Mouse (Mus musculus): Measurements from ENCODE around the gene Pacrg. TPM values are rescaled to one million over a fixed set of nuclear protein-coding genes. Genes with fewer than 3 reads are reported as not detected.

The Pacrg gene
- polyA plus RNA-seq, 1 experiment from 2014 or later: 2.2 TPM

GRCm38 (mm10) chr17:10567411-10567810 is 272.7 kb downstream of the Pacrg start:
- H3K36me3 ChIP-seq: no peaks in the 10 kb centered on the region
- H3K9me3 ChIP-seq: no peaks in the 10 kb centered on the region
- H3K4me2 ChIP-seq (replicated peaks): no peak overlapping the region
- H3K9ac ChIP-seq: no peak overlapping the region
- no peak overlapping the region for H3K4me3 ChIP-seq
- no peaks in the 10 kb centered on the region for H3K4me1 ChIP-seq
- 88% methylated on average over 3 of the region's 3 CpGs for WGBS
- no peak for ATAC-seq (ENCODE audit: insufficient number of reproducible peaks, insufficient read depth, low FRiP score, low TSS enrichment)
- H3K27ac ChIP-seq: no peak overlapping the region
- no peaks in the 10 kb centered on the region for H3K27me3 ChIP-seq

DNA sequence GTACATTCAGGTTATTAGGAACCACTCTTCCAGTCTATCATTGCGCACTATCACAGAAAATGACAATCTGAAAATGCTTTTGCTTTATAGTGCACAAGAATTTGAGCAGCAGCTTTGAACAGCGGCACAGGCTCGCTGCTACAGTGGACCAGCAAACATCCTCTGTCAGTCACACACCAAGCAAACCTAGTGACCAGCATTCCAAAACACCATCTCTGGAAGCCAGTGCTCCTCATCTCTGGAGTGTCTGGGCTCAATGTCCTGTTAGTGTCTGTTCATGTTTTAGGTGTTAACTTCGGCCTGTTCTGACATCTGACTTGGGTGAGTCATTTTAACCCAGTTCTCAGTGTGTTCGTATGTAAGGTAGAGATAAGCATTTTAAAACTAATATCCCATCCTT is 275.9 kb downstream of the Pacrg start:
- H3K27me3 ChIP-seq: no peaks in the 10 kb centered on the region
- H3K27ac ChIP-seq: no peak overlapping the region
- no peak overlapping the region for H3K4me2 ChIP-seq (replicated peaks)
- no peak overlapping the region for H3K9ac ChIP-seq
- WGBS: 92% methylated on average over 5 of the region's 5 CpGs
- ATAC-seq (ENCODE audit: insufficient number of reproducible peaks, insufficient read depth, low FRiP score, low TSS enrichment): no peak
- H3K4me1 ChIP-seq: no peaks in the 10 kb centered on the region
- no peaks in the 10 kb centered on the region for H3K36me3 ChIP-seq
- no peaks in the 10 kb centered on the region for H3K9me3 ChIP-seq
- H3K4me3 ChIP-seq: no peak overlapping the region

GRCm38 (mm10) chr17:10562871-10563270 is 277.2 kb downstream of the Pacrg start:
- WGBS: 88% methylated on average over 7 of the region's 7 CpGs
- Histone ChIP-seq H3K4me3 (no peak overlapping the region), H3K36me3 (no peaks in the 10 kb centered on the region), H3K9ac (no peak overlapping the region), H3K4me2 (replicated peaks) (no peak overlapping the region), H3K27me3 (no peaks in the 10 kb centered on the region), H3K27ac (no peak overlapping the region), H3K9me3 (no peaks in the 10 kb centered on the region), H3K4me1 (no peaks in the 10 kb centered on the region)
- no peak for ATAC-seq (ENCODE audit: insufficient number of reproducible peaks, insufficient read depth, low FRiP score, low TSS enrichment)

- Histone ChIP-seq H3K4me3 (no peak overlapping the region), H3K4me2 (replicated peaks) (no peak overlapping the region), H3K9ac (no peak overlapping the region), H3K9me3 (no peaks in the 10 kb centered on the region), H3K4me1 (no peaks in the 10 kb centered on the region), H3K36me3 (no peaks in the 10 kb centered on the region), H3K27me3 (no peaks in the 10 kb centered on the region), H3K27ac (no peak overlapping the region)
- no peak for ATAC-seq (ENCODE audit: insufficient number of reproducible peaks, insufficient read depth, low FRiP score, low TSS enrichment)
- 78% methylated on average over 3 of the region's 3 CpGs for WGBS
Observed at GRCm38 (mm10) chr17:10560053-10560452, 280.1 kb downstream of the Pacrg start.

DNA sequence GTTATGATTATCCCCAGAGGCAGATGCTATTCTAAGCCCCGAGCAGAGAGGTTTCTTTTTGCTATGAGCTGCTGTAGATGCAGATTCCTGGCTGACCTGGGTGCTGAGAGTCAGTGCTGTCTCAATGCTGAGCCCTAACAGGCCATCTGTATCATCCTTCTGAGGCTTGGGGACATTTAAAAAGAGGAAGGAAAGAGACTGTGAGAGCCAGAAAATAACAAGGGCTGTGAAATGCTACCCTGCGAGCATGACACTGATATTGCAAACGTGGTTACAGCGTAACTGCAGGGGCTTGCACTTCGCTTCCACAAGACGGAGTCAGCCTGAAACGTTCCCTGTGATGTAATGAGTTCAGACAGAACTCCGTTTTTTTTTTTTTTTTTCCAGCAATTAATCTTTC is 281.4 kb downstream of the Pacrg start:
- WGBS: 58% methylated on average over 8 of the region's 8 CpGs
- Histone ChIP-seq H3K9me3 (no peaks in the 10 kb centered on the region), H3K36me3 (no peaks in the 10 kb centered on the region)

GRCm38 (mm10) chr17:10552295-10553056 is 287.6 kb downstream of the Pacrg start:
- ATAC-seq (ENCODE audit: insufficient number of reproducible peaks, insufficient read depth, low FRiP score, low TSS enrichment): no peak

More for the DNA sequence above, 281.4 kb downstream of the Pacrg start:
- Histone ChIP-seq H3K27ac (no peak overlapping the region), H3K27me3 (no peaks in the 10 kb centered on the region), H3K4me3 (no peak overlapping the region), H3K9ac (no peak overlapping the region), H3K4me1 (no peaks in the 10 kb centered on the region), H3K4me2 (replicated peaks) (no peak overlapping the region)
- no peak for ATAC-seq (ENCODE audit: insufficient number of reproducible peaks, insufficient read depth, low FRiP score, low TSS enrichment)

DNA sequence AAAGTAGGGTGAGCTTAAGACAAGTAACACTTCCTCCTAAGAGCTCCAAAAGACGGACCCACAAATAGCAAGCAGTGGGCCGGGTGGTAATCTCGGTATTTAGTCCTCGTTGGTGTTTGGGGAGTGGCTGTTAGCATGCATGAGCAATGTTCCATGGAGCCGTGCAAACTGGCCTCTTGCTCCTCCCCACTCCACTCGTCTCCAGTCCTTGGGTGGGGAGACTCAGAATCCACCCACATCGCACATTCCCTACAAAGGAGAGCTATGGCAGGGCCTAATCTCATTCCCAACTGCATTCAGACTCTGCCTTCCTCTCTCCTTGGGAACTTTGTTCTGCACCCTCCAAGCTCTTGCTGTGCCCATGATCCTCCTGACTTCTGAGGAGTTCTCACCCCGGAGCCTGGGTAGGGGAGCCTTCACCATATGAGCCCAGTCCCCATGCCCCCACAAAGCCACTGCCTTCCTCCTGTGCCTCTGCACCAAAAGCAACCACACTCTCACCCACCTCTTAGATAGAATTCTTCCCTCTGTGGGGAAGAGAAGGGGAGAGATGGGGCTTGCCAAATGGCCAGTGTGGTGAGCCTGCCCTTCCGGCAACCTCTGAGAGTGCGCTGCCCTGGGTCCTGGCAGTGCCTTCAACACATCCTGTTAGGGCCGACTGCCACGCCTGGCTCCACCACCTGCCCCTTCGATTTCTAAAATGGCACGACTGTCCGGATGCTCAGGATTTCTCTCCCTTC is 289.2 kb downstream of the Pacrg start:
- Histone ChIP-seq H3K4me1 (no peaks in the 10 kb centered on the region), H3K27ac (no peak overlapping the region), H3K9me3 (no peaks in the 10 kb centered on the region), H3K4me2 (replicated peaks) (no peak overlapping the region), H3K27me3 (no peaks in the 10 kb centered on the region), H3K36me3 (no peaks in the 10 kb centered on the region), H3K9ac (no peak overlapping the region), H3K4me3 (no peak overlapping the region)
- no peak for ATAC-seq (ENCODE audit: insufficient number of reproducible peaks, insufficient read depth, low FRiP score, low TSS enrichment)
- 83% methylated on average over 15 of the region's 15 CpGs for WGBS

More at GRCm38 (mm10) chr17:10552295-10553056, 287.6 kb downstream of the Pacrg start:
- H3K36me3 ChIP-seq: no peaks in the 10 kb centered on the region
- no peak overlapping the region for H3K4me3 ChIP-seq
- H3K9ac ChIP-seq: no peak overlapping the region
- no peak overlapping the region for H3K27ac ChIP-seq
- WGBS: 90% methylated on average over 16 of the region's 16 CpGs
- H3K9me3 ChIP-seq: no peaks in the 10 kb centered on the region
- H3K4me2 ChIP-seq (replicated peaks): no peak overlapping the region
- H3K27me3 ChIP-seq: no peaks in the 10 kb centered on the region
- no peaks in the 10 kb centered on the region for H3K4me1 ChIP-seq

- no peaks in the 10 kb centered on the region for H3K9me3 ChIP-seq
- no peak for ATAC-seq (ENCODE audit: insufficient number of reproducible peaks, insufficient read depth, low FRiP score, low TSS enrichment)
- no peak overlapping the region for H3K27ac ChIP-seq
- no peaks in the 10 kb centered on the region for H3K4me1 ChIP-seq
- no peaks in the 10 kb centered on the region for H3K27me3 ChIP-seq
- WGBS: 67% methylated on average over 3 of the region's 3 CpGs
- no peak overlapping the region for H3K4me2 ChIP-seq (replicated peaks)
- H3K4me3 ChIP-seq: no peak overlapping the region
- H3K36me3 ChIP-seq: no peaks in the 10 kb centered on the region
- H3K9ac ChIP-seq: no peak overlapping the region
Observed at GRCm38 (mm10) chr17:10549825-10550224, 290.3 kb downstream of the Pacrg start.

- H3K27me3 ChIP-seq: no peaks in the 10 kb centered on the region
- no peaks in the 10 kb centered on the region for H3K36me3 ChIP-seq
- H3K27ac ChIP-seq: no peak overlapping the region
- H3K9me3 ChIP-seq: no peaks in the 10 kb centered on the region
- 94% methylated on average over 4 of the region's 4 CpGs for WGBS
- H3K4me2 ChIP-seq (replicated peaks): no peak overlapping the region
- ATAC-seq (ENCODE audit: insufficient number of reproducible peaks, insufficient read depth, low FRiP score, low TSS enrichment): no peak
- no peaks in the 10 kb centered on the region for H3K4me1 ChIP-seq
- H3K9ac ChIP-seq: no peak overlapping the region
- no peak overlapping the region for H3K4me3 ChIP-seq
Observed at GRCm38 (mm10) chr17:10548969-10549368, 291.1 kb downstream of the Pacrg start.

GRCm38 (mm10) chr17:10540772-10541171 is 299.3 kb downstream of the Pacrg start:
- WGBS: 87% methylated on average over 2 of the region's 2 CpGs
- Histone ChIP-seq H3K36me3 (no peaks in the 10 kb centered on the region), H3K4me3 (no peak overlapping the region), H3K4me2 (replicated peaks) (no peak overlapping the region), H3K9me3 (no peaks in the 10 kb centered on the region), H3K27me3 (no peaks in the 10 kb centered on the region), H3K27ac (no peak overlapping the region), H3K4me1 (no peaks in the 10 kb centered on the region), H3K9ac (no peak overlapping the region)
- no peak for ATAC-seq (ENCODE audit: insufficient number of reproducible peaks, insufficient read depth, low FRiP score, low TSS enrichment)

DNA sequence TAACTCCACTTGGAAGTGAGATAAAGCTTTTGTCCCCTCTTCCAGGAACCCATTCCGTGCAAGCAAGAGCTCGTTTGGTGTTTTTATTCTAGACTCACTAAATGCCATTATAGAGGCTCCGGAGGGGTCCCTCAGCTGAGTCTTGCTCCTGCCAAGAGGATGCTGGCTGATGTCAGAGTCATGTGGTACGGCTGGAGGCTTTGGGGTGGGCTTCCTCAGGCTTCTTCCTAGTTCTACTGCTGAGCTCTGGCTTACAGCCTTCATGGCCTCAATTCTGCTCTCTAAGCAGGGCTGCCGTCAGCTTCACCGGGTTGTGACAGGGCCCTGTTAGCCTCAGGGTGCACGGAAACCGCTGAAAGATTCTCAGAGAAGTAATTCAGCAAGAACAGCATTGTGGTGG is 305.9 kb downstream of the Pacrg start:
- H3K27ac ChIP-seq: no peak overlapping the region
- no peaks in the 10 kb centered on the region for H3K9me3 ChIP-seq
- H3K27me3 ChIP-seq: no peaks in the 10 kb centered on the region
- H3K9ac ChIP-seq: no peak overlapping the region
- no peak overlapping the region for H3K4me3 ChIP-seq
- ATAC-seq (ENCODE audit: insufficient number of reproducible peaks, insufficient read depth, low FRiP score, low TSS enrichment): no peak
- H3K4me2 ChIP-seq (replicated peaks): no peak overlapping the region
- no peaks in the 10 kb centered on the region for H3K4me1 ChIP-seq
- H3K36me3 ChIP-seq: no peaks in the 10 kb centered on the region
- WGBS: 54% methylated on average over 8 of the region's 8 CpGs

GRCm38 (mm10) chr17:10533461-10533860 is 306.6 kb downstream of the Pacrg start:
- H3K27ac ChIP-seq: no peak overlapping the region
- no peaks in the 10 kb centered on the region for H3K36me3 ChIP-seq
- 42% methylated on average over 7 of the region's 7 CpGs for WGBS
- no peak overlapping the region for H3K4me2 ChIP-seq (replicated peaks)
- no peaks in the 10 kb centered on the region for H3K27me3 ChIP-seq
- no peak for ATAC-seq (ENCODE audit: insufficient number of reproducible peaks, insufficient read depth, low FRiP score, low TSS enrichment)
- no peak overlapping the region for H3K9ac ChIP-seq
- no peak overlapping the region for H3K4me3 ChIP-seq
- no peaks in the 10 kb centered on the region for H3K9me3 ChIP-seq
- H3K4me1 ChIP-seq: no peaks in the 10 kb centered on the region

Measured in embryonic facial prominence, embryonic 12.5 days (tissue).